Mouse (Mus musculus) thymus, postnatal 14 days (tissue): Measurements from ENCODE around the gene Pik3cd.

Experiments used
- DNase-seq: peaks from one replicate; pipeline ENCODE4 v3.0.0; 2021

Pik3cd gene

GRCm38 (mm10) chr4:149684841-149685623, 17.3 kb downstream of the Pik3cd start:
- no peak for DNase-seq

- no peak for DNase-seq
Observed at GRCm38 (mm10) chr4:149683875-149684274, 18.5 kb downstream of the Pik3cd start.

- no peak for DNase-seq
Observed at GRCm38 (mm10) chr4:149679056-149679770, 23.2 kb downstream of the Pik3cd start.

- no peak for DNase-seq
Observed at GRCm38 (mm10) chr4:149678006-149678405, 24.4 kb downstream of the Pik3cd start.

GRCm38 (mm10) chr4:149675378-149676261, 26.8 kb downstream of the Pik3cd start:
- no peak for DNase-seq

GRCm38 (mm10) chr4:149674814-149675377, 27.5 kb downstream of the Pik3cd start:
- no peak for DNase-seq

GRCm38 (mm10) chr4:149672747-149673146, 29.6 kb downstream of the Pik3cd start:
- no peak for DNase-seq

- DNase-seq, result no peak
Observed at GRCm38 (mm10) chr4:149671175-149671574, 31.2 kb downstream of the Pik3cd start.

- DNase-seq, result no peak
Observed at GRCm38 (mm10) chr4:149665692-149666090, 36.7 kb downstream of the Pik3cd start.

- DNase-seq, result no peak
Observed at GRCm38 (mm10) chr4:149665016-149665691, 37.2 kb downstream of the Pik3cd start.

GRCm38 (mm10) chr4:149663849-149664503, 38.4 kb downstream of the Pik3cd start:
- no peak for DNase-seq

GRCm38 (mm10) chr4:149661967-149662589, 40.3 kb downstream of the Pik3cd start:
- DNase-seq, result no peak

- DNase-seq, result no peak
Observed at GRCm38 (mm10) chr4:149660598-149660997, 41.8 kb downstream of the Pik3cd start.

- peak; percentile 25 for DNase-seq
Observed at GRCm38 (mm10) chr4:149659495-149660116, 42.8 kb downstream of the Pik3cd start.

GRCm38 (mm10) chr4:149657858-149658416, 44.4 kb downstream of the Pik3cd start:
- DNase-seq, result peak; percentile 83

- DNase-seq, result peak; percentile 73
Observed at GRCm38 (mm10) chr4:149654232-149654631, 48.1 kb downstream of the Pik3cd start.

GRCm38 (mm10) chr4:149650493-149651193, 51.7 kb downstream of the Pik3cd start:
- peak; percentile 79 for DNase-seq

GRCm38 (mm10) chr4:149648031-149648805, 54.2 kb downstream of the Pik3cd start:
- no peak for DNase-seq

- no peak for DNase-seq
Observed at GRCm38 (mm10) chr4:149645761-149646160, 56.6 kb downstream of the Pik3cd start.
